Mouse (Mus musculus): ENCODE results near the gene Micu1.

DNA sequence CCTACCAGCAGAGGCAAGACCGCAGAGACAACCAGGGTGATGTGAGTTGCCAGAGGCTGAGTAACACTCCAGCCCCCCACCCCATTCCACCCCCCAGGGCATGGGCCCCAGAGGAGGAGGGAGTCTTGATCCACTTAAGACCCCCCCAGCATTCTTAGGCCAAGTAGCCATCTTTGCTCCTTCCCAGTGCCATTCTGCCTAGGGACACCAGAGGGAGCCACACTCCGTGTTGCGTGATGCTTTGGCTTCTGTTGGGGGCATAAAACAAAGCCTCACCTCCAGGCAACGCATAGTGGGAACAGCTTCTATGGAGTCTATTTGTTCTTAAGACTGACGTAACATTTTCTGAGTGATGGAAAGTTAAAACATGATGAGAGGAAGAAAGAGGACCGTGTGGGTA lies 190.7 kb downstream of the Micu1 start:
- TF ChIP-seq CTCF (IDR thresholded peaks at IDR 0.05; ENCODE audit: low read depth): peak; percentile 99
- no peak for TF ChIP-seq EP300 (IDR thresholded peaks at IDR 0.05; ENCODE audit: low read depth)
